Mouse (Mus musculus): ENCODE measurements around the gene Aqp3. TPM values are rescaled to one million over a fixed set of nuclear protein-coding genes. Genes with fewer than 3 reads are reported as not detected.

Aqp3 gene
- polyA plus RNA-seq, 1 experiment from 2014 or later = 20.0 TPM

Other genes starting within 250 kb of the Aqp3 start
- gene B4galt1, start 244.2 kb downstream of the Aqp3 start, polyA plus RNA-seq (2015; fragmentation: Nextera tagmentation; extraction: Ambion mirVana) = 39.7 and 39.9 TPM in 2 replicates
- not detected in 2 replicates for gene Spink4, start 178.1 kb downstream of the Aqp3 start, polyA plus RNA-seq (2015; fragmentation: Nextera tagmentation; extraction: Ambion mirVana)
- 233 and 253 TPM in 2 replicates for gene Bag1, start 149.9 kb downstream of the Aqp3 start, polyA plus RNA-seq (2015; fragmentation: Nextera tagmentation; extraction: Ambion mirVana)
- gene Chmp5, start 149.8 kb downstream of the Aqp3 start, polyA plus RNA-seq (2015; fragmentation: Nextera tagmentation; extraction: Ambion mirVana) = 114 and 129 TPM in 2 replicates
- 101 and 107 TPM in 2 replicates for gene Nfx1, start 127.3 kb downstream of the Aqp3 start, polyA plus RNA-seq (2015; fragmentation: Nextera tagmentation; extraction: Ambion mirVana)
- 0.10 and 0.30 TPM in 2 replicates for gene Aqp7, start 50.0 kb downstream of the Aqp3 start, polyA plus RNA-seq (2015; fragmentation: Nextera tagmentation; extraction: Ambion mirVana)
- gene Nol6, start 26.3 kb upstream of the Aqp3 start, polyA plus RNA-seq (2015; fragmentation: Nextera tagmentation; extraction: Ambion mirVana) = 25.3 and 27.9 TPM in 2 replicates
- gene Ube2r2, start 37.6 kb upstream of the Aqp3 start, polyA plus RNA-seq (2015; fragmentation: Nextera tagmentation; extraction: Ambion mirVana) = 93.3 and 94.0 TPM in 2 replicates
- 65.9 and 70.0 TPM in 2 replicates for gene Ubap2, start 177.0 kb upstream of the Aqp3 start, polyA plus RNA-seq (2015; fragmentation: Nextera tagmentation; extraction: Ambion mirVana)
- 53.9 and 58.5 TPM in 2 replicates for gene Dcaf12, start 216.7 kb upstream of the Aqp3 start, polyA plus RNA-seq (2015; fragmentation: Nextera tagmentation; extraction: Ambion mirVana)